Mouse (Mus musculus): ENCODE data around the gene Sorbs1.

Sorbs1 gene

GRCm38 (mm10) chr19:40512500-40513421 lies 818 bp downstream of the Sorbs1 start:
- DNase-seq = peak; percentile 69

GRCm38 (mm10) chr19:40511679-40512309 lies 1.8 kb downstream of the Sorbs1 start:
- DNase-seq = peak; percentile 18

- no peak for DNase-seq
These were observed 2.5 kb downstream of the Sorbs1 start for GRCm38 (mm10) chr19:40511100-40511439.

GRCm38 (mm10) chr19:40510387-40511099 lies 3.0 kb downstream of the Sorbs1 start:
- no peak for DNase-seq

GRCm38 (mm10) chr19:40509274-40509673 lies 4.3 kb downstream of the Sorbs1 start:
- no peak for DNase-seq

- peak; percentile 21 for DNase-seq
These were observed 4.7 kb downstream of the Sorbs1 start for GRCm38 (mm10) chr19:40508851-40509250.

GRCm38 (mm10) chr19:40506965-40507364 lies 6.6 kb downstream of the Sorbs1 start:
- DNase-seq = no peak

- DNase-seq = no peak
These were observed 9.2 kb downstream of the Sorbs1 start for GRCm38 (mm10) chr19:40504336-40504735.

- DNase-seq = no peak
These were observed 13.4 kb downstream of the Sorbs1 start for GRCm38 (mm10) chr19:40499940-40500737.

- no peak for DNase-seq
These were observed 14.4 kb downstream of the Sorbs1 start for GRCm38 (mm10) chr19:40499141-40499540.

- no peak for DNase-seq
These were observed 15.3 kb downstream of the Sorbs1 start for GRCm38 (mm10) chr19:40498162-40498725.

- DNase-seq = no peak
These were observed 16.9 kb downstream of the Sorbs1 start for GRCm38 (mm10) chr19:40496509-40497267.

GRCm38 (mm10) chr19:40496071-40496470 lies 17.5 kb downstream of the Sorbs1 start:
- DNase-seq = no peak

GRCm38 (mm10) chr19:40492902-40493301 lies 20.7 kb downstream of the Sorbs1 start:
- DNase-seq = no peak

GRCm38 (mm10) chr19:40491442-40491841 lies 22.1 kb downstream of the Sorbs1 start:
- DNase-seq = no peak

GRCm38 (mm10) chr19:40490765-40491164 lies 22.8 kb downstream of the Sorbs1 start:
- DNase-seq = no peak

GRCm38 (mm10) chr19:40489633-40490032 lies 23.9 kb downstream of the Sorbs1 start:
- DNase-seq = no peak

GRCm38 (mm10) chr19:40488853-40489454 lies 24.6 kb downstream of the Sorbs1 start:
- DNase-seq = no peak

- no peak for DNase-seq
These were observed 26.0 kb downstream of the Sorbs1 start for GRCm38 (mm10) chr19:40487561-40487960.

- no peak for DNase-seq
These were observed 32.5 kb downstream of the Sorbs1 start for GRCm38 (mm10) chr19:40481115-40481514.

GRCm38 (mm10) chr19:40478161-40478575 lies 35.4 kb downstream of the Sorbs1 start:
- no peak for DNase-seq

Data from thymus, postnatal 14 days (tissue).